Mouse (Mus musculus) frontal cortex, postnatal 25 days (tissue): ENCODE data around the gene Pou3f3.

Experiments
- DNase-seq, 2 experiments: peaks; one replicate each; pipeline ENCODE4 v3.0.0; 2022; ENCODE audit warnings: low spot score in 2 of 2

Pou3f3 gene

DNA sequence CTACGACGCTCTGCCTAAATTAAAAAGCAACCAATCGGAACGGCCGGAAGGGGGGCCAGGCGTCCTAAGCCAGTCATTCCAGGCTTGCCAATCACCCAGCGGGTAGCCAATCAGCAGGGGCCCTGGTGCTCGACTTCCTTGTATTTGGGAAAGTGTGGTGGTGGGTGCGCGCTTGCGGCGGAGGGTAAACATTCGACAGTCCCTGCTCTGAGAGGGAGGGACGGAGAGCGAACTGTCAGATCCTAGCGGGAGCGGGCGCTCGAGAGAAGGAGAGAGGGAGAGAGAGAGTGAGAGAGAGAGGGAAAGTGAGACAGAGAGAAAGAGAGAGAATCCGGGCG, at the start of gene Pou3f3:
Gene Pou3f3, plus strand, starts transcription at position 191 of the 338 bp plus-strand sequence.
- peak; percentile 87 to 94 for DNase-seq

DNA sequence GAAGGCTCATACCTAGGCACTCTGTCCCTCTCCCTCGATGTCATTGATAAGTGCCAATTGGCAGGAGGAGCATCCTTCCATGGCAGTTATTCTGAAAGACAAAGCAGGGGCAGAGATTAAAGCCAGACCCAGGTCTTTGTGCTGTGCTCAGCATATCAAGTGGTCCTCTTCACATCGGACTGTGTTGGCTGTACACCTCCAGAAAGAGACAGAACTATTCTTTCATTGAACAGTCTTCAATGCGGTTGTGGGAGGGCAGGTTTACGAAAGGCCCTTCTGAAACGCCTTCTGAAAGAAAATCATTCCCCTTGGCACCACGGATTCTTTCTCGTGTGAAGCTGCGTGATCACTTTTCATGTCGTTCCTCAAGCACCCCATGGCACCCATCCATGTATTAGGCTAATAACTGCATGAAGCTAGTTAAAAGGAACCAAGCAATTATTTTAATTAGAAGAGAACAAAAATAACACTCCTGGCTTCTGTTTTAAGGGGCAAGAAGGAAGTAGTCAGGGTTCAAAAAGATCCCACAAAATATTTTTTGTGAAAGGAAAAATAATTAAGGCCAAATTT, 47.1 kb upstream of the Pou3f3 start:
- no peak for DNase-seq

DNA sequence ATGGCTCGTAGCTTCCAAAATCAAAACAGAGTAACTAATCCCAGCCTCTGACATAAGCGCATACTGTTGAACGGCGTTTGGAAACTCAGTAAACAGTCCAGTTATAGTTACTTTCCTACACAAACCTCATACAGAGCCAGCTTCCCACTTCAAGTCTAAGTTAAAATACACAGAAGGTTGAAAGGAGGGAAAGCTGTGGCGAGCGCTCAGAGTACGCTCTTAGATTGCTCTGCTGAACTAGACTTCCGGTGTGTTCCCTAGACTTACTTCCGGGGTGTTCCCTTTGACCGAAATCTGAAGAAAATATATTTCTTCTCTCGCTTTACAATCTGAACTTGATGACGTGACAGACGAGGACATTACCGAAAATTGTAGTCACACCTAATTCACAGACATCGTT, 44.1 kb upstream of the Pou3f3 start:
- no peak for DNase-seq

DNA sequence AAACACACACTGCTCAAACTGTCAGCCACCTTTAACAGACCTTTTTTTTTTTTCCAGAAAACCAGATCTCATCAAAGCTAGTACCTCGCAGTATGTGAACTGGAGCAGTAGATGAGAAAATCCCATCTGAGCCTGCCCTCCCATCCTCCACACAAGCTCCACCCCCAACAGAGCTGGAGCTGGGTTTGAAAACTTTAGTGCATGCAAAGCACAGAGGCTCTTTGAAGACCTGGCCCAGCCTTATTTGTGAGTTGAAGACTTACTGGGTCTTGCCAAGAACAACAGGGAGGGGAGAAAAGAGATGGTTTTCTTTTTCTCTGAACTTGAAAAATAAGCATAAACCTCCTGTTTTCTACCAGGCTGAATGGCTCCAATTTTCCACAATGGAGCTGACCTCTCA, 28.0 kb upstream of the Pou3f3 start:
- no peak for DNase-seq

DNA sequence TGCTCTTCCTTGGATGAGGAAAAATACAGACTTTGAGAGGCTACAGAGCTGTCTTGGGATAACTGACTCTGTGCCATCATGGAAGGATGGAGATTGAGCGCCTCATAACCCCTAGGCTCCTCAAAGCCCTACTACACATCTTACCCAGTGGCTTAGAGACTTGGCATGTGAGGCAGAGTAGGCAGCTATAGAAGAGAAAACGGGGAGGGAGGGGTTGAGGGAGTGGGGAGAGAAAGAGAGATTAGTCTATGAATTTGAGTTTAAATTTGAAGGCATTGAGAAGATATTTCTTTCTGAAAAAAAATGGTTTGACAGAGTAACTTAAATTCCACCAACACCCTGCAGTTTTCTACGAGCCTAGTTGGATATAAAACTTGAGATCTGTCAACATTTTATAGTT, 14.9 kb upstream of the Pou3f3 start:
- DNase-seq, result no peak

DNA sequence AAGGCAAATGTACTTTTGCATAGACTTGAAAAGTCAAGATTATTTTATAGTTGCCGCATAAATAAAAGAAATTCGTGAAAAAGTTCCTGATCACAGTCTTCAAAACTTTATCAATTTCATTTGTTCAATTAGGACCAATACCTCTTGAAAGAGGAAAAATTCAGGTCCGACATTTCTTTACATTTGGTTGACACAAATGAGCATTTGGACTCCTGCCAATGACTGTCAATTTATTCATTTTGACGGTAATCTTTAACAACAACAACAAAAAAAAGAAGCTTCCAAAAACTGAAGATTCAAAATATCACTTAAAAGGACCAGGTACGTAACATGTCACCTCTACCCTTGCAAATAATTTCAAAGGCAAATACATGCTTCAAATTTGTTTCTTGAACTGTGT, 13.8 kb upstream of the Pou3f3 start:
- no peak for DNase-seq

DNA sequence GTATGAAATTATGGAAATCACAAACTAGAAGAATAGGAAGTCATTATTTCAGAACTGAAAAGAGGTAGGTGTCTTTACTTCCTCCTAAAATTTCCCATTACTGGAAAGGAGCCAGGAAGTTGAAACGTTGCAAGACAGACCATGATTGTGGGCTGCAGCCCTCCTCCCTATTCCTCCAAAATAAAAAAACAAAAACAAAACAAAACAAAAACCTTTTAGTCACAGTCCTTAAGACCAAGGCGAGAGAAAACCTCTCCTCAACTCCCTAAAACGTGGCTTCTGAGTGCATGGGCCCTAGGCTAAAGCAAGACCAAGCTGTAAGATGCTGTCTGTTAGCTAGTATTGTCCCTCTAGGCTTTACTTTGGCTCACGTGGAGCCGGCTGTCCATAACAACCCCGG, 11.7 kb upstream of the Pou3f3 start:
- DNase-seq, result no peak

DNA sequence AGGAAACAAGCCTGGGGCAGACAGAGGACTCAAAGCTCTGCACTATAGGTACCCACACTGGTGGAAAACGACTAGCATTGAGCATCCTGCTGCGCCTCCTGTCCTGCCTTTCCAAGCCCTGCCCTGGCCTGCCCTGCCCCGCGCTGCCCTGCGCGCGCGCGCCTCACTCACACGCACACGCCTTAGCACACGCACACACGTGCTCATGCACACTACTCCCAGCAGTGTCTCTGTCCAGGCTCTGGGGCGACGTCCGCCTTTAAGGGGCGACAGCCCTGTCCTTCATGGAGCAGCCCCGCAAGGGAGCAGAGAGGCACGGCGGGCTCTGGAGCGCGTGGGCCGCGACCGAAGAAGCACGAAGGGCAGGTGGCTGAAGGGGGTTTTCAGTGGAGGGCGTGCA, 11.2 kb upstream of the Pou3f3 start:
- no peak for DNase-seq

DNA sequence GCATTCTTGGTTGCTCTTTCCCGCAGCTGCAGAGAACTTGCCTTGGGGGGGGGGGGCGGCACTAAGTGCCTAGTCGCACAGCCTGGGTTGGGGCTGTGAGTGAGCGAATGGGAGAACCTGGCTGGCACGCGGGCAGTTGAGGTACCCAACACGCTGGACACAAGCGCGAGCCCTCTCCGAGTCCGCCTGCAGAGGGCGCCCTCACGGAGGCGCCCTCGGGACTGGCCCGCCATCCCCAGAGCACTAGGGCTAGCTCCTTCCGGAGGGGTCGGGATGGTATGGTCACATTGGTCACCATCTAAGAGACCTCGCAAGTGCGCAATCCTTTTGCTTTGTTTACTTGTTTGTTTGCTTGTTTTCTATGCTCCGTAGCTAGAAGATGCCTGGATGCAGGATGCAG, 10.8 kb upstream of the Pou3f3 start:
- no peak for DNase-seq

DNA sequence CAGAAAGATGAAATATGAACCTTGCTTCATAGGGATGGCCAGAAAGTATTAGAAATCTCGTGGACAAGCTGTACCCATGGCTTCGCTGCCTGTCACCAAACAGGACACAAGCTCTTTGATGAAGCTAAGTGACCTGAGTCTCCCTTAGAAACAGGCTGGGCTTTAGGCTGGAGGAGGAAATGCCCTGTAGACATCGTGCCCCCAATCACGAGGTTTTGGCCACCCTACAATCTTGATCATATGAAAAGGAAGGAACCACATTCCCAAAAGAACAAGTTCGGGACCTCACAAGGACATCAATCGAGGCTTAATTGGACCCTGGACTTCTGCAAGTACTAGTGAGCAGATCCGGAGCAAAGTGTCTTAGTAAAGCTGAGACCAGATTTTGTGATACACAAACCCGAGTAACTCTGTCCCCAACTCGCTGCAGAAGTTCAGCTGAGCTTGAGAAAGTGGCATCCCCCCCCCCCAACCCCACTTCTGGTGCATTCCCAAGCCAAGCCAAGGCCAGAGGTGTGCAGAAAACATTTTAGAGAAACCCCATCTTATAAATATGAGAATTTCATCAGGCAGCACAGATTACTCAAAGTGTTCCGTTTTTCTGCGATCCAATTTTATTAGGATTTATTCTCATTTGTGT, 10.1 kb upstream of the Pou3f3 start:
- DNase-seq, result no peak

DNA sequence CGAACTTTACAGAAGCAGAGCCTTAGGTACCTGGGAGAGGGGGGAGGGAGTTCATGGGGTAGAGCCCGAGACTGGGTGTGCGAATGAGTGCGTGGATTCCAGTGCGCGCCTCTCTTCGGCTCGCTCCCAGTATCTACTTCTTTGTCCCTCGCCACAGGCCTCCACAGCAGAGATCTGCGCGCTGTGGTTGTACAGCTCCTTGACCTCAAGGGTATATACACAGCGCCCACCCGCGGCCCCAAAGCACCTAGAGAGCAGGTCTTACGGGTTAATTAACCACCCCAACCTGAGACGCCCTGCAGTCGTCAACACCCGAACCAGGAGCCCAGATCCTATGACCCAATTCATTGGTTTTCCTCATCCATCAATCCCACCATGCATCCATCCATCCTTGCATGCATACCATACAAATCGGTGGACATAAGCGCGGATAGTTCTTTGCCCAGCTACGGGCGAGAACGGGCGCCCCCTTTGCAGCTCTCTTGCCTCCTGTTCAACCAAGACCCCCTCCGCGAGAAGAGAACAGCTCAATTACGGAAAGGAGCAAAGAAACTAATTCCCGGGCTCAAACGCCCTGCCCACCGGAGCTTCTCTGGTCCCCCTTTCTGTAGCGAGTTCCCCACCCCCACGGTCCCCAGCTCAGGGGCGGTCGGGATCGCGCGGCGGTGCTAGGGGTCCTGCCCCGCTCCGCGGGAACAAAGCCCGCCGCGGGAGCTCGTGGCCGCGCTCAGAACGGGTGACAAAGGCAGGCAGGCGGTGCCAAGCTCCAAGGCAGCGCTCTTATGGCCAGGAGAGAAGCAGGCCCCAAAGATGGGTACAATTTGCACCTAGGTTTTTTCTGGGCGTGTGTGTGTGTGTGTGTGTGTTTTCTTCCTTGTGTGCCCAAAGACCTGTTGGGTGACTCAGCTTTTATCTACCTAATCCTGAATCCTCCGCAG, 9.1 kb upstream of the Pou3f3 start:
- peak in 1 of 2 experiments; percentile 48 for DNase-seq

DNA sequence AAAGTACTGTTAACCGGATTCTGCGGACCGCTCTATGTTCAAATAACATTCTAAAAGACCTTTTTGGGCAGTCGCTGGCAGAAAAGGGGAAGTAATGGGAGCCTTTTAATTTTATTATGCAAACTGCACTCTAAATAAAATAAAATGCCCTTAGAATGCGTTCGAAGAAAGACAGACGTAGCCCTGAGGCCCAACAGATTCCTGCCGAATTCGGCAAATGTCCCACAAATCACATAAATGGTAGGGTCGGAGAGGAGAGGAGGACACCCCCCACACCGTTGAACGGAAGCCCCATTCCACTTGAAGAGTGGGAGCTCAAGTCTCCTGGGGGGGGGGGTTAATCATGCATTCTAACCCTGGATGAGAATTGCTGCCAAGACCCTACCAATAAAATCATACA, 8.3 kb upstream of the Pou3f3 start:
- DNase-seq, result no peak

DNA sequence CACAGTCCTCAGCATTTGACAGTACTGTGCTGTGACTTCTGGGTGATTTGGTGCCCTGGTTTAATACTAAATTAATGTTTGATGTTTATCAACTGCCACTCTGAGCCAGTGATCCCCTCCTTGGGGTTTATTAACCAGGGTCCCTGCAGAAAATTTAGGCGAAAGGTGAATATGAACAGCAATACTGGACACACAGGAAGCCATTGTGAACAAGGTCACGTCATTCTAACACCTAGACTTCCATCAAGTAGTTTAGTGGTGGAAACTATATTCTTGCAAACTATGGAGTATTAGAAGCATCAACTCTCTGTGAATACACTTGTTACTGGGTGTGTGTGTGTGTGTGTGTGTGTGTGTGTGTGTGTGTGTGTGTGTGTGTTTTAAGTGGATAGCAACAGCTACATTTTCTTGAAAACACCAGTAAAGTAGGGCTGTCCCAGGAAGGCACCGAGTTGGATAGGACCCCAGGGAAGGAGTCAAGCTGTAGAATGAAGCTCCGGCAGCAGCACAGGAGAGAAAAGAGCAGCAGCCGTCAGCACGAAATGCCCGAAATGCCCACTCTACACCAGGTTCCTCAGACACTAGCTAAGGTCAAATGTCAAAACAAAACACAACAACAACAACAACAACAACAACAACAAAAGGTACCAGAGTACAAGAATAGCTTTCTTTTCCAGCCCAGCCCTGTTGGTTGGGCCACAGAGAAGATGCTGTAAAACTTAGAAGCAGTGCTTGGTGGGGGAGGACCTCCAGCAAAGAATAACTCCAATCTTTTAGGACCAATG, 7.6 kb upstream of the Pou3f3 start:
- DNase-seq, result no peak

DNA sequence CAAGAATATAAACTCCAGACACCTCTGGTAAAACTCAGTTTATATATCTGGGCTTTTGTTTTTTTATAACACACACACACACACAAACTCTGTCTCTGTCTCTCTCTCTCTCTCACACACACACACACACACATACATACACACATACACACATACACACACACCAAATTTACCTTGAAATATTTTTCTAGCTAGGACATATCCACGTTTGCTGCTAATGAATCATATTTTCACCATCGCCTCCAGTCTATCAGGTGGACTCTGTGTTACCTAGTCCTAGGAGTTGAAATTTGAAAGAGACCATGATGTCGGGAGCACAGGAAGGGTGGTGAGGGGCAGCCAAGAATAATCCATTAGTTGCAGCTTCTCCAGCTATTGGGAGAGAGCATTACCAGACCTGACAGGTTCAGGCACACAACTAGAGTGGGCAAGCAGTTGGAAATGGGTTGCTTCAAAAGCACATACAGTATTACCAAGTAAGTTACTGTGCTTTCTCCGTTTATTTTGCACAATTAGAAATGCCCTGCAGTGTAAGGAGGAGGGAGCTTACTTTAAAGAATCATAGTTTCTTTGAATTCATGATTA, 6.9 kb upstream of the Pou3f3 start:
- DNase-seq, result no peak

DNA sequence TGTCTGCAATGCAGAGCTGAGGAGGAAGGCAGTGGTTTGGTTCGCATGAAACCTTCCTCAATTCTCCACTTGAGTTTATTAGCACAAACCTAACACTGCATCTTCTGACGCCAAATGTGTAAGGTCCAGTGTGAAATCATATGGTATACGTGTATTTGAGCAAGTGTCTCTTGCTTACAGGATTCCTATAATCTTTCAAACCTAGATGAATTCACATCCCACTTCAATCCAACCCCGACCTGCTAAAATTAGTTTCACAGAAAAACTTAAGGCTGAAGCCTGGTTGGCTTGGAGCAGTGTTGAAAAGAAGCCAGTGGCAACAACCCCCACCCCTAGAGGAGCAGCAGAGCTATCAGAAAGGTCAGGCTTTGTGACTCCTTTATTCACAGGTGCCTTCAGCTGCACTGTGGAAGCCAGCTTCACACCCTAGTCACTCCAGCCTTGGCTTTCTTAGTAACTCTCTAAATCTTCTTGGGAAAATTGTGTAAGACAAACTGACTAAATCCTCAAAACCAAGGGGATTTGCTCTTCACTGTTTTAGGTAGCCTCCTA, 5.5 kb upstream of the Pou3f3 start:
- DNase-seq, result no peak

DNA sequence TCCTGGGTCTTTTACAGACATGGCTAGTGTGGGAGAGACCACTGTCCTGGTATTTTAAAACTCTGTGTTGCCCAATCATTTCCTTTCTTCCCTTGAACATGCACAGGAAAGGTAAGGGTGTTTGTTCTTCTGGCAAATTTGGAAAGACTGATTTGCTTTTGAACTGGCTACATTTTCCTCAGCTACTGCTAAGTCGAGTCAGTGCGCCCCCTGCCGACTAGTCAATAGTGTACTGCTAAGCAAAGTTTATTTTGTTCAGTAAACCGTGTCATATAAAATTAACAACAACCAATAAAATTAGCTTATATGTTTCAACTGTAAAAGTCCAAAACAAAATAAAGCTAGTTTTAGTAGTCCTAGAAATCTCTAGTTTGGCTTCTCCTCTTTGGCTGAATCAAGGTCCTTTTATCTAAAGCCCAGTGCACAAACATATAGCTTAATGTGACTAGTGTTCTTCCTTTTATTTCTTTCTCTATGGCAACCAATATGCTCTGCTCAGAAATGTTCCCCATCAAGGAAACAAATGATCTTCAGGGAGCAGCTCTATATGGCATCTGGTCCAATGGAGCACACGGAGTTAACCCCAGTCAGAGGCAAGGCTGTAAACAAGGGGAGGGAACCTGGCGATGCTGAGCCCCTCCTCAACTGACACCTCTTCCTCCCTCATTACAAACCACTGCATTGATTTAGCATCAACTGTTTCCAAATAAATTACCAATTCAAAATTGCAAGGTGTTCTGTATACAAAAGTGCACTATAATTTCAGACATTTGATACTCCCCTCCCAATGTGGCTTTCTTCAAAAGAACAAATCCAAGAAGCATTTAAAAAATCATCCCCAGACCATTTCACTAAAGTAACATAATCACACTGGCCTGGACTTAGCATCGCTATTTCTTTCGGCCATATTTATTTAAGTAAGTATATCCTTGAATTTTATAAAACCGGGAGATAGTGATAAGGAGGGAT, 4.1 kb upstream of the Pou3f3 start:
- peak in 1 of 2 experiments; percentile 81 for DNase-seq

DNA sequence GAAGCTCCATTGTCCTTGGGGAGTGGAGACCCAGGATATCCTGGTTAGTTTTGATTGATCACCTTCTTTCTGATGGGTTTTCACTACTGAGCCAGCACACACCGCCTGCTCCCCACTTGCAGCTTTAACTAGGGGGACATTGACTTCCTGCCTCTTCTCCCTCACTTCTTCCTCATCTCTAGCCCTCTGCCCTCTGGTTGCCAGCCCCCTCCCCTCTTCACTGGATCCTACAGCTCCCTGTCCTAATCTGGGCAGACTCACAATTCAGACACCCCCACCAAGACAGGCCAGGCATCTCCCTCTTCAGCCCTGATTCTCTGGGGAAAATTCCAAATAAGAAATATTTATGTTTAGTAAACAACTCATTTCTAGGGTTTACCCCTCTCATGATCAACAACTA, 3.3 kb upstream of the Pou3f3 start:
- no peak for DNase-seq

DNA sequence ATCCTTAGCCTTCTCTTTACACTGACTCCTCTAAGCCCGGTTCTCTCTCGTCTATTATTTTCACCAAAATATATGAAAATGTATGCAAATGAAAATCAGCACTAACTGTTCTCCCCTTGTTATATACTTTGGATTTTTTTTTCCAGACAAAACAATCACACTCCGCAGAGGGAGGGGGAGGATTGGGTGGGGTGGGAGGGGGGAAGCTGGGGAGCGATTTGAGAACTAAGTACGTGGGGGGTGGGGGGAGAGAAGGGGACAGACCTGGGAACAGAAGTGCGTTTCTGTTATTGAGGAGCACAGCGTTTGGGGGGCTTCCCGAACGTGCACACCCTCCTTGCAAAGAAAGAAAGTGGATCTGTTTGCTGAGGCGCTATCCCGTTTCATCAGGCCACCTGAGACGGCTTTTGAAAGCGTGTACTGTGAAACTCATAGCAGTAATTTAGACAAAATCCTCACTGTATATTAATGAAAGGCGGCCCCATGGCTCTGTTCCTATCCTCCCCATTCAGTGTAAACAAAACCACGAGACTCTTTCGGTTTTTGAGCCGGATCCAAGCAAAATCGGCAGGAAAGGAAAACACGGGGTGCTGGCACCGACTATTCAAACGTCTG, 2.4 kb upstream of the Pou3f3 start:
- no peak for DNase-seq

DNA sequence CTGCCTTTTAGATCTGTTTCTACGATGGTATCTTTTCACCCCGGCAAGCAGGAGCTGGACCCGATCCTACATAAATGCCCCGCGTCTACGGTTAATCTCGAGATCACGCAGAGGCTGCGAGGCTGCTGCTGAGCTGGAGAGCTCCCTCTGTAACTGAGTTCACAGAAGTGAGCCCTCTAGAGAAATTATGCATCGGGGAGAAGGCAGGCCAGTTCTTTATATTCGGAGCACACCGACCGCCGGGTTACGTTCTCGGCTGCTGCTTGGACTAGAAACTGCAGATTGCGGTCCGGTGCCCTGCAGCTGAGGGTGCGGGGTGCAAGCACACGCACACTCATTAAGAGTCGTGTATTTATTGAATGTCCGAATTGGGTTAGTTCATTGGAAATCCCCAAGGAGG, 1.7 kb upstream of the Pou3f3 start:
- DNase-seq, result no peak

DNA sequence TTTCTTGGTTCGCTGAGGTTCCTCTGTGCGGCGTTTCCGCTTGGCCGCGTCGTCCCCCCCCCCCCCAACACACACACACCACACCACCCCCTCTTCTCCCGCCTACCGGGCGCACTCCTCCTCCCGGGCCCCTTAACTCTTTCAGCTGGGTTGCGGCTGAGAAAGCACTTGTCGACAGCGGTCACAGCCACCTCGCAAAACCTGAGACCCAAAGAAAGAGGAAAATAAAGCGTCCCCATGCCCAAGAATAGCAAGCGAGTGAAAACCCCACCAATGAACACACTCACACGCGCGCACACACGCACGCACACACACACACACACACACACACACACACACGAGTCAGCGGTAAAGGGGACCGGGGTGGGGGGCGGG, 1.3 kb upstream of the Pou3f3 start:
- DNase-seq, result no peak
